Mouse (Mus musculus) layer of hippocampus, adult 8-10 months (tissue): ENCODE data around the gene Gm12184. TPM values are rescaled to one million over a fixed set of nuclear protein-coding genes. Genes with fewer than 3 reads are reported as not detected.
A peak's percentile ranks its signal among the peaks of the same experiment; 100 is the strongest.
"Not testable (repeated sequence)": the region's sequence is repeated elsewhere in the genome, so short reads cannot be mapped to it uniquely, and the experiment has no call there.

Source experiments
- DNase-seq, 2 experiments: peaks; one replicate each; pipeline ENCODE4 v3.0.0; 2022; ENCODE audit warnings: low spot score in 2 of 2
- total RNA-seq, 4 experiments: library from RNA; stranded (reverse); gene quantifications; 2 replicates each; pipeline ENCODE4 v1.2.4; 2022

Gm12184 gene
- total RNA-seq, 4 experiments from 2014 or later = 0.40 to 3.0 (median 1.0) TPM

- peak in 1 of 2 experiments; percentile 53 for DNase-seq
These were observed 2.9 kb downstream of the Gm12184 start for GRCm38 (mm10) chr11:48823536-48823972.

- DNase-seq = no peak
These were observed 3.5 kb downstream of the Gm12184 start for GRCm38 (mm10) chr11:48822768-48823512.

GRCm38 (mm10) chr11:48821299-48821698, 5.2 kb downstream of the Gm12184 start:
- DNase-seq = not testable (repeated sequence)

GRCm38 (mm10) chr11:48820308-48820674, 6.2 kb downstream of the Gm12184 start:
- no peak for DNase-seq

- no peak for DNase-seq
These were observed 6.7 kb downstream of the Gm12184 start for GRCm38 (mm10) chr11:48819614-48820307.

- DNase-seq = peak; percentile 84 to 90
These were observed 8.1 kb downstream of the Gm12184 start for GRCm38 (mm10) chr11:48818346-48818745.

GRCm38 (mm10) chr11:48817794-48818193, 8.7 kb downstream of the Gm12184 start:
- no peak for DNase-seq

- peak; percentile 98 for DNase-seq
These were observed 9.4 kb downstream of the Gm12184 start, which contains the start of gene Trim41 for GRCm38 (mm10) chr11:48816800-48817665. Gene Trim41, minus strand, starts transcription at chr11:48817353.

GRCm38 (mm10) chr11:48816281-48816781, 10.1 kb downstream of the Gm12184 start:
- DNase-seq = peak; percentile 48 to 58

- no peak for DNase-seq
These were observed 10.6 kb downstream of the Gm12184 start for GRCm38 (mm10) chr11:48815851-48816250.

GRCm38 (mm10) chr11:48813782-48814181, 12.7 kb downstream of the Gm12184 start:
- no peak for DNase-seq

GRCm38 (mm10) chr11:48810142-48810541, 16.3 kb downstream of the Gm12184 start:
- DNase-seq = no peak

GRCm38 (mm10) chr11:48809434-48809830, 17.0 kb downstream of the Gm12184 start:
- no peak for DNase-seq

GRCm38 (mm10) chr11:48808737-48809433, 17.6 kb downstream of the Gm12184 start:
- DNase-seq = no peak

GRCm38 (mm10) chr11:48808304-48808646, 18.2 kb downstream of the Gm12184 start:
- no peak for DNase-seq

GRCm38 (mm10) chr11:48807563-48808303, 18.7 kb downstream of the Gm12184 start:
- DNase-seq = no peak

- peak; percentile 44 to 53 for DNase-seq
These were observed 19.4 kb downstream of the Gm12184 start for GRCm38 (mm10) chr11:48806856-48807562.

- no peak for DNase-seq
These were observed 21.5 kb downstream of the Gm12184 start for GRCm38 (mm10) chr11:48804922-48805321.

GRCm38 (mm10) chr11:48803988-48804387, 22.5 kb downstream of the Gm12184 start:
- DNase-seq = no peak
